Mouse (Mus musculus) G1E (cell line): Measurements from ENCODE around the gene Spock1.

Experiments used
- CTCF ChIP-seq: IDR thresholded peaks from 2 replicates; pipeline ENCODE4 v1.5.1; 2012; ENCODE audit warnings: low read depth, low read length, inconsistent platforms, mixed read lengths
- GATA1 ChIP-seq: IDR thresholded peaks from 2 replicates; pipeline ENCODE4 v1.6.1; 2012; ENCODE audit warnings: borderline replicate concordance, low read length, inconsistent platforms, mixed read lengths
- GATA2 ChIP-seq: IDR thresholded peaks from 2 replicates; pipeline ENCODE4 v1.6.1; 2012; ENCODE audit warnings: low read depth, low read length, inconsistent platforms, borderline replicate concordance

DNA sequence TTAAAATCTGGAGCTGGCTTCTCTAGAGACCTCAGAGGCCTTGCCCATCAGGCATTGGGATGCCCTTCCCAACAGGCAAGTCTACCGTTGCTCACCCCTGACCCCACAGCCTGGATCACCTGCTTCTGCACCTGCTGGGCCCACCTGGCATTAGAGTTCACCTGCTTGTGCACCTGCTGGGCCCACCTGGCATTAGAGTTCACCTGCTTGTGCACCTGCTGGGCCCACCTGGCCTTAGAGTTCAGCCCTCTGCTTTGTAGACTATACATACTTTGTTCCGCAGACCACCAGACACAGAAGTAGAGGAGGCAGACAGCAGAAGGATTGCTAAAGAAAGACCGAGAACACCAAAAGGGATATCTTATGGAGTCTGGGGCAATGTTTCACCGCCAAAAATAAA, 41.4 kb upstream of the Spock1 start:
- TF ChIP-seq CTCF: no peak
- no peak for TF ChIP-seq GATA1
- no peak for TF ChIP-seq GATA2
